Mouse (Mus musculus): ENCODE data around the gene Syt17. TPM values are rescaled to one million over a fixed set of nuclear protein-coding genes. Genes with fewer than 3 reads are reported as not detected.

Gene Syt17
- total and polyA plus RNA-seq, 3 experiments = 1.0 to 1.8 (median 1.4) TPM

GRCm38 (mm10) chr7:118490666-118491430, 42.8 kb upstream of the Syt17 start:
- Histone ChIP-seq H3K27ac (peak overlapping the region; percentile 99), H3K27me3 (ENCODE audit: control insufficient read depth, insufficient read depth, low read length) (no peaks in the 10 kb centered on the region), H3K79me2 (replicated peaks; ENCODE audit: control insufficient read depth, insufficient read depth, low read length) (peaks cover 2% of the 10 kb centered on the region; the same call in 1 of the 2 replicates), H3K36me3 (ENCODE audit: control insufficient read depth, insufficient read depth, low read length) (peaks cover 25% of the 10 kb centered on the region), H3K4me3 (peak overlapping the region; percentile 88), H3K4me1 (ENCODE audit: control insufficient read depth, insufficient read depth, low read length) (peaks cover 11% of the 10 kb centered on the region), H3K9ac (ENCODE audit: low read depth, low read length) (peak overlapping the region; percentile 99)
- intact Hi-C loops (cut with DNase I) = loop anchor here (1.0 to 2.0 kb wide), 3 partner anchors 22 to 43 kb away; partner anchors contain the start of genes Coq7 and Syt17
- no peak for TF ChIP-seq EP300 (IDR thresholded peaks at IDR 0.05; ENCODE audit: insufficient read depth, low read depth, low read length)
- TF ChIP-seq CTCF (IDR thresholded peaks at IDR 0.05) = peak; percentile 68
- no peak for TF ChIP-seq POLR2A (IDR thresholded peaks at IDR 0.05; ENCODE audit: insufficient read depth, low read depth, low read length)
- 4% methylated on average over 67 of the region's 67 CpGs for whole genome bisulfite sequencing
- peak; percentile 59 to 76 for DNase-seq

DNA sequence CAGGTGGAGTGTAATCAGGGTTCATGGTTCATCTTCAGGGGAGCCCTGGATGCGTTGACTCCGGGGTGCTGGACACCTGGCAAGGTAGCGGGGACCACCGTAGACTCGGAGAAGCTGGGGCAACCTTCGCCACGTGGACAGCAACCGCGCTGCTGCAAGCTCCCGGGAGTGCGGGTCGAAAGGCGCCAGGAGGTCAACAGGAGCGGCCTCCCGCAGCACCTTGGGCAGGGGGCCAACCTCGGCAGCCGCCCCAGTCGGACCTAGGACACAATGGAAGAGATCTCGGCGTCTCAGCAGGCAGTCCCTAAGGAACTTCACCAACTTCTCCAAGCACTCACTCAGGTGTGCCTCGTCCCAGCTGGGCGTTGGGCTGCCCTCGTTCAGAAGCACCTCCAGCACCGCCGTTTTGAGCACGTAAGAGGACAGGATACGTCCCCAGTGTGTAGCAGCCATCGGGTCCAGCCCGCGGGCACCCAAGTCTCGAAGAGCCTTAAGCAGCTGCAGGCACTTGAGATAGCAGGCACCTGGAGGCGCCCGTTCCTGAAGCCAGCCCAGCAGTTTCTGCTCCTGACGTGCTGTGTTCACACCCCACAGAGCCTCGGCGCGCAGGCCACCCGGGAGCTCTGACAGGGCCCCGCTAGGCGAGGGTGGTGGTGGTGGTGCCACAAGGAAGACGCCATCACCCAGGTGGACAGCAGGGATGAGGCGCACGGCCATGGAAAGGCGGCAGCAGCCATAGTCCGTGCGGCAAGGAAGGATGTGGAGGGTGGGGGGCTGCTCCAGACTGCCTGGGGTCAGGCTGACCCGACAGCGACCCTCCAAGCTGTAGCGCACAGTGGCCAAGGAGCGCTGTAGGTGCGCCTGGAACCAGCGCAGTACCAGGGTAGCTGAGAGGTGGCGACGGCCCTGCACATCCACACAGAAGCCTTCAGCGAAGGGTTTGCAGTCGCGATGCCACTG, 42.0 kb upstream of the Syt17 start:
- Histone ChIP-seq H3K27ac (peak overlapping the region; percentile 99), H3K4me3 (peak overlapping the region; percentile 88), H3K27me3 (ENCODE audit: control insufficient read depth, insufficient read depth, low read length) (no peaks in the 10 kb centered on the region), H3K4me1 (ENCODE audit: control insufficient read depth, insufficient read depth, low read length) (peaks cover 13% of the 10 kb centered on the region), H3K36me3 (ENCODE audit: control insufficient read depth, insufficient read depth, low read length) (peaks cover 32% of the 10 kb centered on the region), H3K9ac (ENCODE audit: low read depth, low read length) (peak overlapping the region; percentile 99), H3K79me2 (replicated peaks; ENCODE audit: control insufficient read depth, insufficient read depth, low read length) (peaks cover 2% of the 10 kb centered on the region; the same call in 1 of the 2 replicates)
- peak; percentile 32 to 63 for DNase-seq
- no peak for TF ChIP-seq EP300 (IDR thresholded peaks at IDR 0.05; ENCODE audit: insufficient read depth, low read depth, low read length)
- no peak for TF ChIP-seq POLR2A (IDR thresholded peaks at IDR 0.05; ENCODE audit: insufficient read depth, low read depth, low read length)
- TF ChIP-seq CTCF (IDR thresholded peaks at IDR 0.05) = no peak
- intact Hi-C loops (cut with DNase I) = loop anchor here (2.0 kb wide), 1 partner anchor 21 kb away; no protein-coding TSS in a partner anchor
- WGBS = 27% methylated on average over 55 of the region's 57 CpGs

DNA sequence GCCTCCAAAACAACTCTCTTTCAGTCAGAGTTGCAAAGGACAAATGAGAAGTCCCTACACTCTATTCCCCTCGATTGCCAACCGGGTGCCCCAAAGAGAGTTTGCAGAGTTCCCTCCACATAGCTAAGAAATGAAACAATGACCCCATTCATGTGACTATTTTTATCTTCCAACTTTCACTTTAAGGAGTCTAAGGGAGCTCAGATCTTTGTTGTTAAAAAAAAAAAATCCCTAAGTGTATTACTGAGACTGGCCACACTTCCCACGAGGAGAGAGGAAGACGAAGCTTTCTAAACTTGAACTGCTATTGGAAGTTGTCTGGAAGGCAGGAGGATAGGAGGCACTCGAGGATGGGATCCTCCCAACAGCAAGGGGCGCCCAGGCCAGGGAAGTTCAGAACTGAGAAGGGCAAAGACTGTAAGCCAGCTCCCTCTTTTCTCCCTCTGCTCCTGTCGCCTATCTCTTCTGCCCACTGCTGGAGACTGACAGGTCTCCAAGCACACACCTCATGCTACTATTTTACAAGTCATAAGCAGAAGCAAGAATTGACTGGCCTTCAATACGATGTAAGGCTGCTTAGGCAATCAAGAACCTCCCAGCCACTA, 40.1 kb upstream of the Syt17 start:
- peaks cover 13% of the 10 kb centered on the region for H3K4me1 ChIP-seq (ENCODE audit: control insufficient read depth, insufficient read depth, low read length)
- peak overlapping the region; percentile 59 for H3K9ac ChIP-seq (ENCODE audit: low read depth, low read length)
- WGBS = 22% methylated on average over 8 of the region's 8 CpGs
- peak in 1 of 2 experiments; percentile 52 for DNase-seq
- TF ChIP-seq EP300 (IDR thresholded peaks at IDR 0.05; ENCODE audit: insufficient read depth, low read depth, low read length) (no peak), CTCF (IDR thresholded peaks at IDR 0.05) (peak; percentile 40), POLR2A (IDR thresholded peaks at IDR 0.05; ENCODE audit: insufficient read depth, low read depth, low read length) (no peak)
- H3K79me2 ChIP-seq (replicated peaks; ENCODE audit: control insufficient read depth, insufficient read depth, low read length) = peaks cover 2% of the 10 kb centered on the region; the same call in 1 of the 2 replicates
- no peaks in the 10 kb centered on the region for H3K27me3 ChIP-seq (ENCODE audit: control insufficient read depth, insufficient read depth, low read length)
- H3K4me3 ChIP-seq = peak overlapping the region; percentile 88
- intact Hi-C loops (cut with DNase I) = no loop called here
- peaks cover 32% of the 10 kb centered on the region for H3K36me3 ChIP-seq (ENCODE audit: control insufficient read depth, insufficient read depth, low read length)
- peak overlapping the region; percentile 99 for H3K27ac ChIP-seq

DNA sequence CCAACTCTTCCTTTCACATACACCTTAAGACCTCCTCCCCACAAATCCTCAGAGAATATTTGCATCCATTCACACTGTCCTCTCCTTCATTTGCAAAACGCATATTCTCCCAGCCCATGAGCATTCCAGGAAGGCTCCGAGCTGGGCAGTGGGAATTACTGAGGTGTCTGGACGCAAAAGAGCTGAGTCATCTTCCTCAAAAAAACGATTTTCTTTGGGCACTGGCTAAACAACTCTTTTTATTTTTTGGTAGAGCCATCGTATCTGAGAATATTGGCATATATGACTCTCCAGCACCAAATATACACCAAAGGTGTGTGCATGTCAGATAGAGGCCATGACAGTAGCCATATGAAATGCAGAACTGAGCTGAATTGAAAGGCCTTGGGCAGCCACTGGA, 38.9 kb upstream of the Syt17 start:
- Histone ChIP-seq H3K27ac (no peak overlapping the region; the same call in 1 of the 2 replicates), H3K36me3 (ENCODE audit: control insufficient read depth, insufficient read depth, low read length) (peaks cover 32% of the 10 kb centered on the region), H3K9ac (ENCODE audit: low read depth, low read length) (no peak overlapping the region), H3K79me2 (replicated peaks; ENCODE audit: control insufficient read depth, insufficient read depth, low read length) (peaks cover 2% of the 10 kb centered on the region; the same call in 1 of the 2 replicates), H3K4me3 (0 out of 2 replicates have a peak overlapping the region, but pooled peaks have one; percentile 17), H3K4me1 (ENCODE audit: control insufficient read depth, insufficient read depth, low read length) (peaks cover 18% of the 10 kb centered on the region), H3K27me3 (ENCODE audit: control insufficient read depth, insufficient read depth, low read length) (no peaks in the 10 kb centered on the region)
- no peak for DNase-seq
- WGBS = 36% methylated on average over 5 of the region's 5 CpGs
- TF ChIP-seq POLR2A (IDR thresholded peaks at IDR 0.05; ENCODE audit: insufficient read depth, low read depth, low read length) (no peak), EP300 (IDR thresholded peaks at IDR 0.05; ENCODE audit: insufficient read depth, low read depth, low read length) (no peak), CTCF (IDR thresholded peaks at IDR 0.05) (no peak)
- intact Hi-C loops (cut with DNase I) = no loop called here

DNA sequence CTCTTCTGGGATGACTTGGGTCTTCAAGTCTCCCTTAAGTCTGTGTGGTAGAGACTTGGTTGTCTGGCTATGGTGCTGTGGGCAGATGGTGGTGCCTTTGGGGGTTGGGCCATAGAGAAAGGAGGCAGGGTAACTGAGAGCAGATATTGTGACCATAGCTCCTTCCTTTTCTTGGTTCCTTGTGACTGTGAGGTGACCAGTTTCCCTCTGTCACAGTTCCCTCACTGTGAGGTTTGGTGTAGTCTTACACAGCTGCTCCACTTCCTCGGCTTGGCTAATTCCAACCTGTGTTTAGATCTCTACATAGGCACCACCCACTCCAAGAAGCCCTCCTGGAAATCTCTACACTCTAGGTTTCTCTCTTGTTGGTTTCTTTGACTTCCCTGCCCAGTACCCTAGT, 36.0 kb upstream of the Syt17 start:
- Histone ChIP-seq H3K36me3 (ENCODE audit: control insufficient read depth, insufficient read depth, low read length) (peaks cover 27% of the 10 kb centered on the region), H3K79me2 (replicated peaks; ENCODE audit: control insufficient read depth, insufficient read depth, low read length) (no peaks in the 10 kb centered on the region), H3K27ac (no peak overlapping the region), H3K9ac (ENCODE audit: low read depth, low read length) (no peak overlapping the region), H3K4me1 (ENCODE audit: control insufficient read depth, insufficient read depth, low read length) (peaks cover 27% of the 10 kb centered on the region), H3K27me3 (ENCODE audit: control insufficient read depth, insufficient read depth, low read length) (no peaks in the 10 kb centered on the region), H3K4me3 (no peak overlapping the region)
- intact Hi-C loops (cut with DNase I) = loop anchor here (2.0 kb wide), 1 partner anchor 35 kb away; the partner anchor contains the start of gene Syt17
- TF ChIP-seq POLR2A (IDR thresholded peaks at IDR 0.05; ENCODE audit: insufficient read depth, low read depth, low read length) = peak; percentile 39; the same call in 1 of the 2 replicates
- no peak for TF ChIP-seq EP300 (IDR thresholded peaks at IDR 0.05; ENCODE audit: insufficient read depth, low read depth, low read length)
- DNase-seq = no peak
- 61% methylated on average over 1 of the region's 1 CpGs for WGBS
